Mouse (Mus musculus): Measurements from ENCODE around the gene Gucy2f. TPM values are rescaled to one million over a fixed set of nuclear protein-coding genes. Genes with fewer than 3 reads are reported as not detected.

Gucy2f gene
- not detected for polyA plus RNA-seq (2014; fragmentation: Illumina TruSeq; extraction: RNeasy Lipid Tissue Mini Kit (QIAGEN cat#74804); ENCODE audit: insufficient read depth, low read depth, low replicate concordance)

GRCm38 (mm10) chrX:142196831-142197230 is at the start of gene Gucy2f:
Gene Gucy2f (minus strand): TSS chrX:142196931.

GRCm38 (mm10) chrX:142226542-142226941 is 29.8 kb upstream of the Gucy2f start, which contains the start of gene Nxt2:
Gene Nxt2 (plus strand): TSS chrX:142226770.

Other genes with a start within 250 kb of the Gucy2f start
- gene Nxt2, start 29.8 kb upstream of the Gucy2f start, polyA plus RNA-seq (2014; fragmentation: Illumina TruSeq; extraction: RNeasy Lipid Tissue Mini Kit (QIAGEN cat#74804); ENCODE audit: insufficient read depth, low read depth, low replicate concordance) = 10.3 TPM
- gene Kcne1l, start 109.4 kb upstream of the Gucy2f start, polyA plus RNA-seq (2014; fragmentation: Illumina TruSeq; extraction: RNeasy Lipid Tissue Mini Kit (QIAGEN cat#74804); ENCODE audit: insufficient read depth, low read depth, low replicate concordance) = not detected
- gene Acsl4, start 193.6 kb upstream of the Gucy2f start, polyA plus RNA-seq (2014; fragmentation: Illumina TruSeq; extraction: RNeasy Lipid Tissue Mini Kit (QIAGEN cat#74804); ENCODE audit: insufficient read depth, low read depth, low replicate concordance) = 31.7 TPM